Mouse (Mus musculus) small intestine, adult 2 months (tissue): ENCODE measurements around the gene Ttc7.

Source experiments
- CTCF ChIP-seq: fragments of 200-500 bp; IDR thresholded peaks from 2 replicates; pipeline ENCODE4 v1.5.1; 2012; ENCODE audit warnings: low read depth, mild to moderate bottlenecking, control low read depth, inconsistent platforms, low read length, moderate library complexity, mixed read lengths; ENCODE audit not compliant: insufficient replicate concordance, insufficient read length; ENCODE audit errors: extremely low read depth
- POLR2A ChIP-seq: fragments of 200-500 bp; IDR thresholded peaks from 2 replicates; pipeline ENCODE4 v1.6.1; 2012; ENCODE audit warnings: low read depth, mild to moderate bottlenecking, control low read depth, inconsistent platforms, low read length, moderate library complexity

DNA sequence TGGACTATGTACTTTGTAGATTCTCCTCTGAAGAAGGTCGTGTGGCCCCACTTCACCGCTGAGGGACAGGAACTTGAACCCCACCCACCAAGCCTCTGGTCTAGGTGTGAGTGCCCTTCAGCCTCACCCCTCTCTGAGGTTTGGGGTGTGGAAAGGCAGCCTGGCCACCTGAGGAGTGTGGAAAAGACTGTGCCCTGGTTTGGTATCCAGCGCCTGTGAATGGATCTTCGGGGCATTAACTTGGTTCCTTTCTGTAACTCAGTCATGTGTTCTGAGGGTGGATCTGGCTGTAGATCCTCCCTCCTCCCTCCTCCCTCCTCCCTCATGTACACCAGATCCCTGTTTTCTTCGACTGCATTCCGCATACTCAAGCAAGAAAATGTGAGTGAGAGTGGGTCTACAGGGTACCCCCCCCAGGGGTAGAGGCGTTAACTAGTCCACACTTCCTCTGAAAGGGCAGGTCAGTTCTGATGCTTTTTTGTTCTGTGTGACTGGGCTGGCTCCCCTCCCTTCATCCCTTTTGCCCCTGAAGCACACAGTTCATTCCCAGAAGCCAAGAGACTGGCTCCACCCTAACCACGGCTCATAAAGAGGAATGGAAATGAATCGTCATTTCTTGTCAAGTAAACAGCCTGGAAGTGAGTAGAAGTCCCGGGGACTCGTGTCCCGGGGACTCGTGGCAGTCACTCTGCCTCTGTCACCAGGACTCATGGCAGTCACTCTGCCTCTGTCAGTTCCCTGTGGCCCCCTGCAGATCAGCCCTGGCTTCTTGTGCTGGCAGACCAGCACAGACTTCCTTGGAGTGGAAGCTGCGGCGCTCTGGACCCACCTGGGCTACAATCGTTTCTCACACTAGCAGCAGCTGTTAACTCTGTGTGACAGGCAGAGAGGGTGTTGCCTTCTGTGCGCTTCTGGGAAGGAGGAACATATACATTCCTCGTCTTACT is 30.5 kb downstream of the Ttc7 start:
- no peak for TF ChIP-seq POLR2A
- TF ChIP-seq CTCF = no peak
